Mouse (Mus musculus) brain, embryonic 14.5 days (tissue): Measurements from ENCODE around the gene Gm3880.
"Not testable (repeated sequence)": the region's sequence is repeated elsewhere in the genome, so short reads cannot be mapped to it uniquely, and the experiment has no call there.

Experiments used
- CTCF ChIP-seq: fragments of 200-500 bp; IDR thresholded peaks from 2 replicates; pipeline ENCODE4 v1.5.1; 2012; ENCODE audit warnings: inconsistent platforms, mild to moderate bottlenecking, moderate library complexity, borderline replicate concordance; ENCODE audit not compliant: insufficient read depth, insufficient read length; ENCODE audit errors: extremely low read depth
- POLR2A ChIP-seq: fragments of 200-500 bp; IDR thresholded peaks from 2 replicates; pipeline ENCODE4 v1.6.1; 2012; ENCODE audit warnings: mild to moderate bottlenecking, inconsistent platforms, borderline replicate concordance; ENCODE audit not compliant: poor library complexity, insufficient read depth, insufficient read length, severe bottlenecking; ENCODE audit errors: extremely low read depth

GRCm38 (mm10) chrX:102684706-102685105 lies 2.1 kb downstream of the Gm3880 start:
- TF ChIP-seq CTCF, POLR2A: not testable (repeated sequence)
